Mouse (Mus musculus): ENCODE measurements at regions not wholly inside any gene's neighbourhood (a gene's known extent, or its start where the extent isn't known, plus 50 kb on each side); places are given as distances from the start of the nearest gene placed in this dataset.
A peak's percentile ranks its signal among the peaks of the same experiment; 100 is the strongest.

- 68% methylated on average over 1 of the region's 1 CpGs for WGBS
- Histone ChIP-seq H3K4me3 (no peak overlapping the region), H3K4me1 (replicated peaks) (peaks cover 12% of the 10 kb centered on the region), H3K36me3 (no peaks in the 10 kb centered on the region), H3K27ac (ENCODE audit: poor library complexity, severe bottlenecking) (no peak overlapping the region), H3K9ac (no peak overlapping the region), H3K9me3 (replicated peaks) (no peaks in the 10 kb centered on the region), H3K27me3 (replicated peaks) (no peaks in the 10 kb centered on the region), H3K4me2 (no peak overlapping the region)
- no peak for ATAC-seq (ENCODE audit: insufficient number of reproducible peaks, low FRiP score)
Measured at GRCm38 (mm10) chr17:4297156-4297535, 601.1 kb upstream of the Nox3 start.

GRCm38 (mm10) chr17:4301142-4301853, 605.2 kb upstream of the Nox3 start:
- H3K4me3 ChIP-seq, result no peak overlapping the region
- H3K27me3 ChIP-seq (replicated peaks), result no peaks in the 10 kb centered on the region
- no peaks in the 10 kb centered on the region for H3K36me3 ChIP-seq
- H3K9ac ChIP-seq, result no peak overlapping the region
- no peaks in the 10 kb centered on the region for H3K9me3 ChIP-seq (replicated peaks)
- WGBS, result 68% methylated on average over 12 of the region's 12 CpGs
- no peak overlapping the region for H3K27ac ChIP-seq (ENCODE audit: poor library complexity, severe bottlenecking)
- H3K4me1 ChIP-seq (replicated peaks), result peaks cover 12% of the 10 kb centered on the region
- H3K4me2 ChIP-seq, result no peak overlapping the region
- no peak for ATAC-seq (ENCODE audit: insufficient number of reproducible peaks, low FRiP score)

- no peak for ATAC-seq (ENCODE audit: insufficient number of reproducible peaks, low FRiP score)
- Histone ChIP-seq H3K4me3 (no peak overlapping the region), H3K9me3 (replicated peaks) (no peaks in the 10 kb centered on the region), H3K27me3 (replicated peaks) (no peaks in the 10 kb centered on the region), H3K4me2 (no peak overlapping the region), H3K27ac (ENCODE audit: poor library complexity, severe bottlenecking) (no peak overlapping the region), H3K4me1 (replicated peaks) (peaks cover 3% of the 10 kb centered on the region), H3K36me3 (no peaks in the 10 kb centered on the region), H3K9ac (no peak overlapping the region)
- 47% methylated on average over 4 of the region's 4 CpGs for WGBS
Measured at GRCm38 (mm10) chr17:4311785-4312379, 615.8 kb upstream of the Nox3 start.

GRCm38 (mm10) chr17:4319141-4319540, 623.1 kb upstream of the Nox3 start:
- H3K4me3 ChIP-seq, result no peak overlapping the region
- peak overlapping the region; percentile 58 for H3K27ac ChIP-seq (ENCODE audit: poor library complexity, severe bottlenecking)
- no peak overlapping the region for H3K4me2 ChIP-seq
- no peak overlapping the region for H3K9ac ChIP-seq
- H3K9me3 ChIP-seq (replicated peaks), result no peaks in the 10 kb centered on the region
- no peak for ATAC-seq (ENCODE audit: insufficient number of reproducible peaks, low FRiP score)
- 44% methylated on average over 4 of the region's 4 CpGs for WGBS
- H3K36me3 ChIP-seq, result no peaks in the 10 kb centered on the region
- no peaks in the 10 kb centered on the region for H3K27me3 ChIP-seq (replicated peaks)
- H3K4me1 ChIP-seq (replicated peaks), result peaks cover 3% of the 10 kb centered on the region

GRCm38 (mm10) chr17:4328810-4329209, 632.7 kb upstream of the Nox3 start:
- Histone ChIP-seq H3K27me3 (replicated peaks) (no peaks in the 10 kb centered on the region), H3K9ac (no peak overlapping the region), H3K4me2 (no peak overlapping the region), H3K4me1 (replicated peaks) (no peaks in the 10 kb centered on the region), H3K4me3 (no peak overlapping the region), H3K36me3 (no peaks in the 10 kb centered on the region), H3K9me3 (replicated peaks) (no peaks in the 10 kb centered on the region), H3K27ac (ENCODE audit: poor library complexity, severe bottlenecking) (no peak overlapping the region)
- no peak for ATAC-seq (ENCODE audit: insufficient number of reproducible peaks, low FRiP score)
- WGBS, result 78% methylated on average over 1 of the region's 1 CpGs

- no peak overlapping the region for H3K27ac ChIP-seq (ENCODE audit: poor library complexity, severe bottlenecking)
- no peak for ATAC-seq (ENCODE audit: insufficient number of reproducible peaks, low FRiP score)
- no peaks in the 10 kb centered on the region for H3K9me3 ChIP-seq (replicated peaks)
- 68% methylated on average over 9 of the region's 9 CpGs for WGBS
- H3K9ac ChIP-seq, result no peak overlapping the region
- no peak overlapping the region for H3K4me2 ChIP-seq
- H3K27me3 ChIP-seq (replicated peaks), result no peaks in the 10 kb centered on the region
- no peaks in the 10 kb centered on the region for H3K4me1 ChIP-seq (replicated peaks)
- H3K36me3 ChIP-seq, result no peaks in the 10 kb centered on the region
- H3K4me3 ChIP-seq, result no peak overlapping the region
Measured at GRCm38 (mm10) chr17:4331650-4332049, 635.6 kb upstream of the Nox3 start.

- Histone ChIP-seq H3K9ac (no peak overlapping the region), H3K9me3 (replicated peaks) (no peaks in the 10 kb centered on the region), H3K4me3 (no peak overlapping the region), H3K4me2 (no peak overlapping the region), H3K27ac (ENCODE audit: poor library complexity, severe bottlenecking) (no peak overlapping the region), H3K36me3 (no peaks in the 10 kb centered on the region), H3K4me1 (replicated peaks) (no peaks in the 10 kb centered on the region), H3K27me3 (replicated peaks) (no peaks in the 10 kb centered on the region)
- no peak for ATAC-seq (ENCODE audit: insufficient number of reproducible peaks, low FRiP score)
- 74% methylated on average over 4 of the region's 4 CpGs for WGBS
Measured at GRCm38 (mm10) chr17:4333091-4333490, 637.0 kb upstream of the Nox3 start.

GRCm38 (mm10) chr17:4353018-4353417, 641.1 kb upstream of the Arid1b start:
- Histone ChIP-seq H3K36me3 (no peaks in the 10 kb centered on the region), H3K4me3 (no peak overlapping the region), H3K27me3 (replicated peaks) (no peaks in the 10 kb centered on the region), H3K27ac (ENCODE audit: poor library complexity, severe bottlenecking) (no peak overlapping the region), H3K9ac (no peak overlapping the region), H3K4me2 (no peak overlapping the region), H3K4me1 (replicated peaks) (peaks cover 2% of the 10 kb centered on the region), H3K9me3 (replicated peaks) (no peaks in the 10 kb centered on the region)
- no peak for ATAC-seq (ENCODE audit: insufficient number of reproducible peaks, low FRiP score)
- WGBS, result 39% methylated on average over 1 of the region's 1 CpGs

- H3K27ac ChIP-seq (ENCODE audit: poor library complexity, severe bottlenecking), result no peak overlapping the region
- 84% methylated on average over 5 of the region's 5 CpGs for WGBS
- no peaks in the 10 kb centered on the region for H3K27me3 ChIP-seq (replicated peaks)
- no peak for ATAC-seq (ENCODE audit: insufficient number of reproducible peaks, low FRiP score)
- H3K4me1 ChIP-seq (replicated peaks), result peaks cover 5% of the 10 kb centered on the region
- no peak overlapping the region for H3K4me3 ChIP-seq
- H3K9ac ChIP-seq, result no peak overlapping the region
- H3K4me2 ChIP-seq, result no peak overlapping the region
- H3K9me3 ChIP-seq (replicated peaks), result no peaks in the 10 kb centered on the region
- no peaks in the 10 kb centered on the region for H3K36me3 ChIP-seq
Measured at GRCm38 (mm10) chr17:4355506-4356218, 638.5 kb upstream of the Arid1b start.

- Histone ChIP-seq H3K27me3 (replicated peaks) (no peaks in the 10 kb centered on the region), H3K9ac (no peak overlapping the region), H3K4me2 (no peak overlapping the region), H3K4me3 (no peak overlapping the region), H3K9me3 (replicated peaks) (no peaks in the 10 kb centered on the region), H3K27ac (ENCODE audit: poor library complexity, severe bottlenecking) (no peak overlapping the region), H3K4me1 (replicated peaks) (peaks cover 5% of the 10 kb centered on the region), H3K36me3 (no peaks in the 10 kb centered on the region)
- no peak for ATAC-seq (ENCODE audit: insufficient number of reproducible peaks, low FRiP score)
- WGBS, result 66% methylated on average over 4 of the region's 4 CpGs
Measured at GRCm38 (mm10) chr17:4360413-4361320, 633.5 kb upstream of the Arid1b start.

GRCm38 (mm10) chr17:4365811-4366210, 628.3 kb upstream of the Arid1b start:
- H3K9me3 ChIP-seq (replicated peaks), result no peaks in the 10 kb centered on the region

More at GRCm38 (mm10) chr17:4365811-4366210, 628.3 kb upstream of the Arid1b start:
- Histone ChIP-seq H3K4me2 (no peak overlapping the region), H3K9ac (no peak overlapping the region), H3K4me1 (replicated peaks) (no peaks in the 10 kb centered on the region), H3K36me3 (no peaks in the 10 kb centered on the region), H3K27me3 (replicated peaks) (no peaks in the 10 kb centered on the region), H3K27ac (ENCODE audit: poor library complexity, severe bottlenecking) (no peak overlapping the region), H3K4me3 (no peak overlapping the region)
- no peak for ATAC-seq (ENCODE audit: insufficient number of reproducible peaks, low FRiP score)
